Mouse (Mus musculus): ENCODE measurements around the gene Ttf1.

DNA sequence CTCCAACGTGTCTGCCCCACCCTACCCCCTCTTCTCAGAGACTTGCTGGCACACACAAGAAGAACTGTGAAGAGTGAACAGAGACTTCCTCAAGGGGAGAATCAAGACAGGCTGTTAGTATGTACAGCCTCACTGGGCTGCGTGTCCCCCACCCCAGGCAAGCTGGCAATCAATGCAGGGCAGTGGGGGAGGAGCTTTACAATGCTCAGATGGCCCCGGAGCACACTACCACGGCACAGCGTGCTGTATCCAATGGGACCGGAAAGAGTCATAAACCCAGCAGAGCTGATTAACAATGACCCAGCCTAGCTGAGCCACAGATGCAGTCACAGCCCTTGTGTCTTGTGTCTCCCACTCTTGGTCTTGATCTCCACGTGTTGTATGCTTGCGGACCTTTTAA, 38.7 kb downstream of the Ttf1 start:
- TF ChIP-seq CTCF (IDR thresholded peaks at IDR 0.05; ENCODE audit: low read depth) (no peak), EP300 (IDR thresholded peaks at IDR 0.05; ENCODE audit: low read depth) (no peak)
